In the genomic region with DNA sequence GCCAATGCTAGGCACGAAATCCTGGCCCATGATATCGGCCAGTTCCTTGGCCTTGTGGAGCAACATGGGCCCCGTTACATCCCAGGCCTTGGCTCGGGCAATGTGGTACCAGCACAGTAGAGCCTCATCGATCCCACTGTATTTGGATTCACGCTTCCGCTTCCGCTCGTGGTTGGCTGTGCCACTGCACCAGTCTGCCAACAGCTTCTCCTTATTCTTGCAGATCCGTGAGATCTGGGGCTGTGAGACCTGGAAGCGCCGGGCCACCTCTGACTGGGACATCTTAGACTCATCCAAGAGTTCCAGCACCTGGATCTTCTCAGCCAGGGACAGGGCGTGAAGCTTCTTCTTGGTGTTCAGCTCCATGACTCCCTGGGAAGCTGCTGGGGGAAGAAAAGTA, we compare ENCODE assay signal across 8 mouse cellular contexts. TPM values are rescaled to one million over a fixed set of nuclear protein-coding genes. Genes with fewer than 3 reads are reported as not detected.
A peak's percentile ranks its signal among the peaks of the same experiment; 100 is the strongest.
DNase-seq lines count a peak whose midpoint lies in the region; ATAC-seq and TF ChIP-seq lines count a peak whose summit lies in the region.
"Had no signal": no experiment of that assay in that cellular context is flagged by ENCODE, and none has a peak within 500 bp of the region (broad histone marks: within the 10 kb centered on the region; RNA-seq: fewer than 3 reads in every experiment).

No protein-coding gene starts in this region.

- H3K4me3 ChIP-seq in stomach, embryonic 14.5 days (ENCODE audit: low read depth, low read length): peak overlapping the region; percentile 58; the same call in 1 of the 2 replicates
- H3K4me3 ChIP-seq in stomach, postnatal 0 days (ENCODE audit: low read depth, low read length): no peak overlapping the region
- peak overlapping the region; percentile 76 for H3K4me3 ChIP-seq in hindbrain, embryonic 10.5 days
- H3K4me3 ChIP-seq in liver, embryonic 15.5 days (replicated peaks): peak overlapping the region; percentile 73

- WGBS in stomach, embryonic 14.5 days: 92% methylated on average over 13 of the region's 13 CpGs
- 89% methylated on average over 13 of the region's 13 CpGs for WGBS in stomach, postnatal 0 days
- 89% methylated on average over 13 of the region's 13 CpGs for WGBS in hindbrain, embryonic 10.5 days
- 90% methylated on average over 13 of the region's 13 CpGs for WGBS in liver, embryonic 15.5 days (ENCODE audit: insufficient replicate concordance)

- no peak for DNase-seq in stomach, postnatal 0 days (ENCODE audit: low spot score)
- DNase-seq in hindbrain, embryonic 10.5 days (ENCODE audit: low spot score): no peak
- no peak for DNase-seq in adrenal gland, postnatal 10 days
- no peak for DNase-seq in urinary bladder, adult 2 months (ENCODE audit: low spot score)
- DNase-seq: embryo, embryonic 11 days had no signal

- ATAC-seq in stomach, embryonic 14.5 days (ENCODE audit: insufficient number of reproducible peaks, insufficient read depth, low FRiP score, low read depth): no peak
- ATAC-seq in stomach, postnatal 0 days (ENCODE audit: low FRiP score, low TSS enrichment): no peak
- no peak for ATAC-seq in liver, embryonic 15.5 days (ENCODE audit: insufficient read depth)
- no peak for ATAC-seq in frontal cortex, adult (ENCODE audit: low TSS enrichment)

- TF ChIP-seq EP300 in stomach, postnatal 0 days (optimal IDR thresholded peaks at IDR 0.05): no peak

- H3K27ac ChIP-seq in stomach, embryonic 14.5 days (ENCODE audit: low read length): no peak overlapping the region
- H3K27ac ChIP-seq in stomach, postnatal 0 days (replicated peaks): no peak overlapping the region
- peak overlapping the region; percentile 96 for H3K27ac ChIP-seq in hindbrain, embryonic 10.5 days
- H3K27ac ChIP-seq in liver, embryonic 15.5 days (replicated peaks): no peak overlapping the region; the same call in 1 of the 2 replicates

- no peak for TF ChIP-seq CTCF in stomach, postnatal 0 days (IDR thresholded peaks at IDR 0.05; ENCODE audit: low read depth)

- peak overlapping the region; percentile 91 for H3K4me2 ChIP-seq in stomach, embryonic 14.5 days (replicated peaks; ENCODE audit: low read depth, low read length)
- H3K4me2 ChIP-seq in stomach, postnatal 0 days (replicated peaks; ENCODE audit: low read depth): no peak overlapping the region
- H3K4me2 ChIP-seq in liver, embryonic 15.5 days: peak overlapping the region; percentile 98

- H3K36me3 ChIP-seq in stomach, embryonic 14.5 days (ENCODE audit: control insufficient read depth, insufficient read depth, low read length): peaks cover 15% of the 10 kb centered on the region
- peaks cover 5% of the 10 kb centered on the region for H3K36me3 ChIP-seq in stomach, postnatal 0 days (ENCODE audit: control insufficient read depth, insufficient read depth, low read length)
- peaks cover 51% of the 10 kb centered on the region for H3K36me3 ChIP-seq in hindbrain, embryonic 10.5 days
- H3K36me3 ChIP-seq in liver, embryonic 15.5 days (replicated peaks): peaks cover 40% of the 10 kb centered on the region

- H3K27me3 ChIP-seq in stomach, embryonic 14.5 days (ENCODE audit: control insufficient read depth, insufficient read depth, low read length): no peaks in the 10 kb centered on the region
- no peaks in the 10 kb centered on the region for H3K27me3 ChIP-seq in stomach, postnatal 0 days (ENCODE audit: control insufficient read depth, insufficient read depth, low read length)
- H3K27me3 ChIP-seq in hindbrain, embryonic 10.5 days (ENCODE audit: insufficient read depth, poor library complexity, severe bottlenecking): no peaks in the 10 kb centered on the region
- peaks cover 20% of the 10 kb centered on the region for H3K27me3 ChIP-seq in liver, embryonic 15.5 days

- H3K9ac ChIP-seq in stomach, embryonic 14.5 days (replicated peaks; ENCODE audit: low read depth, low read length): no peak overlapping the region
- no peak overlapping the region for H3K9ac ChIP-seq in stomach, postnatal 0 days (ENCODE audit: low read length)
- H3K9ac ChIP-seq in liver, embryonic 15.5 days: no peak overlapping the region

- peaks cover 4% of the 10 kb centered on the region; the same call in 1 of the 2 replicates for H3K4me1 ChIP-seq in stomach, embryonic 14.5 days (ENCODE audit: control insufficient read depth, insufficient read depth, low read length)
- no peaks in the 10 kb centered on the region; the same call in 1 of the 2 replicates for H3K4me1 ChIP-seq in stomach, postnatal 0 days (replicated peaks; ENCODE audit: control insufficient read depth, insufficient read depth)
- H3K4me1 ChIP-seq in hindbrain, embryonic 10.5 days (replicated peaks): peaks cover 36% of the 10 kb centered on the region
- H3K4me1 ChIP-seq in liver, embryonic 15.5 days (replicated peaks): peaks cover 46% of the 10 kb centered on the region

- H3K9me3 ChIP-seq in stomach, embryonic 14.5 days (ENCODE audit: control insufficient read depth, low read depth, low read length): no peaks in the 10 kb centered on the region
- no peaks in the 10 kb centered on the region for H3K9me3 ChIP-seq in stomach, postnatal 0 days (ENCODE audit: control insufficient read depth, low read length)
- H3K9me3 ChIP-seq in hindbrain, embryonic 10.5 days: no peaks in the 10 kb centered on the region
- H3K9me3 ChIP-seq in liver, embryonic 15.5 days (replicated peaks): no peaks in the 10 kb centered on the region

RNA-seq across cellular contexts. Expression of a gene that starts 1.2 kb away (rescaled TPM):
- 3.1 and 3.2 TPM in 2 replicates for polyA plus RNA-seq in stomach, embryonic 14.5 days (2014; fragmentation: Nextera tagmentation; extraction: Ambion mirVana)
- polyA plus RNA-seq in stomach, postnatal 0 days (2015; fragmentation: Nextera tagmentation; extraction: Ambion mirVana): 0.77 and 1.0 TPM in 2 replicates
- 9.9 and 11.3 TPM in 2 replicates for polyA plus RNA-seq in hindbrain, embryonic 10.5 days (2016; fragmentation: Nextera tagmentation; extraction: Ambion mirVana)
- 2.8 and 2.9 TPM in 2 replicates for polyA plus RNA-seq in liver, embryonic 15.5 days (2015; fragmentation: Nextera tagmentation; extraction: Ambion mirVana)
- total RNA-seq in adrenal gland, postnatal 10 days (2021): 1 to 10 TPM; 1.6 to 1.9 TPM
- 0.69 and 0.87 TPM in 2 replicates for polyA plus RNA-seq in urinary bladder, adult 2 months (2012; rRNA removed)

RNA-seq across cellular contexts. Expression of a gene that starts 15.1 kb away (rescaled TPM):
- polyA plus RNA-seq in stomach, embryonic 14.5 days (2014; fragmentation: Nextera tagmentation; extraction: Ambion mirVana): 1.8 and 2.8 TPM in 2 replicates
- polyA plus RNA-seq in stomach, postnatal 0 days (2015; fragmentation: Nextera tagmentation; extraction: Ambion mirVana): 2.9 and 3.2 TPM in 2 replicates
- 2.8 TPM in 2 replicates for polyA plus RNA-seq in hindbrain, embryonic 10.5 days (2016; fragmentation: Nextera tagmentation; extraction: Ambion mirVana)
- polyA plus RNA-seq in liver, embryonic 15.5 days (2015; fragmentation: Nextera tagmentation; extraction: Ambion mirVana): 7.1 and 7.9 TPM in 2 replicates
- total RNA-seq in adrenal gland, postnatal 10 days (2021): 10 to 100 TPM; 13.4 to 14.2 TPM
- 19.2 and 25.1 TPM in 2 replicates for polyA plus RNA-seq in urinary bladder, adult 2 months (2012; rRNA removed)

RNA-seq across cellular contexts. Expression of a gene that starts 17.7 kb away (rescaled TPM):
- 18.3 and 18.6 TPM in 2 replicates for polyA plus RNA-seq in stomach, embryonic 14.5 days (2014; fragmentation: Nextera tagmentation; extraction: Ambion mirVana)
- polyA plus RNA-seq in stomach, postnatal 0 days (2015; fragmentation: Nextera tagmentation; extraction: Ambion mirVana): 13.8 and 18.8 TPM in 2 replicates
- 37.2 and 37.8 TPM in 2 replicates for polyA plus RNA-seq in hindbrain, embryonic 10.5 days (2016; fragmentation: Nextera tagmentation; extraction: Ambion mirVana)
- polyA plus RNA-seq in liver, embryonic 15.5 days (2015; fragmentation: Nextera tagmentation; extraction: Ambion mirVana): 12.9 and 13.1 TPM in 2 replicates
- 10 to 100 TPM; 29.0 to 34.8 TPM for total RNA-seq in adrenal gland, postnatal 10 days (2021)
- 20.7 and 21.6 TPM in 2 replicates for polyA plus RNA-seq in urinary bladder, adult 2 months (2012; rRNA removed)

RNA-seq across cellular contexts. Expression of a gene that starts 20.1 kb away (rescaled TPM):
- polyA plus RNA-seq in stomach, embryonic 14.5 days (2014; fragmentation: Nextera tagmentation; extraction: Ambion mirVana): 132 and 148 TPM in 2 replicates
- polyA plus RNA-seq in stomach, postnatal 0 days (2015; fragmentation: Nextera tagmentation; extraction: Ambion mirVana): 47.0 and 54.9 TPM in 2 replicates
- 225 TPM in 2 replicates for polyA plus RNA-seq in hindbrain, embryonic 10.5 days (2016; fragmentation: Nextera tagmentation; extraction: Ambion mirVana)
- polyA plus RNA-seq in liver, embryonic 15.5 days (2015; fragmentation: Nextera tagmentation; extraction: Ambion mirVana): 52.7 and 59.4 TPM in 2 replicates
- 100 to 1,000 TPM; 105 to 119 TPM for total RNA-seq in adrenal gland, postnatal 10 days (2021)
- polyA plus RNA-seq in urinary bladder, adult 2 months (2012; rRNA removed): 87.5 and 102 TPM in 2 replicates

RNA-seq across cellular contexts. Expression of a gene that starts 31.9 kb away (rescaled TPM):
- polyA plus RNA-seq in stomach, embryonic 14.5 days (2014; fragmentation: Nextera tagmentation; extraction: Ambion mirVana): 7.3 and 7.4 TPM in 2 replicates
- polyA plus RNA-seq in stomach, postnatal 0 days (2015; fragmentation: Nextera tagmentation; extraction: Ambion mirVana): 7.9 and 8.1 TPM in 2 replicates
- polyA plus RNA-seq in hindbrain, embryonic 10.5 days (2016; fragmentation: Nextera tagmentation; extraction: Ambion mirVana): 2.0 and 2.9 TPM in 2 replicates
- polyA plus RNA-seq in liver, embryonic 15.5 days (2015; fragmentation: Nextera tagmentation; extraction: Ambion mirVana): 2.9 and 3.1 TPM in 2 replicates
- total RNA-seq in adrenal gland, postnatal 10 days (2021): 10 to 100 TPM; 10.8 to 11.2 TPM
- 22.9 and 26.2 TPM in 2 replicates for polyA plus RNA-seq in urinary bladder, adult 2 months (2012; rRNA removed)
